Mouse (Mus musculus) heart, postnatal 4 days (tissue): ENCODE measurements around the gene Nipal3. TPM values are rescaled to one million over a fixed set of nuclear protein-coding genes. Genes with fewer than 3 reads are reported as not detected.

ENCODE experiments used
- microRNA-seq, 2 experiments: library from miRNA; unstranded; fragments of <30 nt; microRNA quantifications; one replicate each; pipeline ENCODE4 v1.2.0; 2021 to 2022
- total RNA-seq, 2 experiments: library from RNA; stranded (reverse); gene quantifications; 2 replicates each; pipeline ENCODE4 v1.2.3; 2021

Nipal3 gene
- total RNA-seq, 2 experiments from 2014 or later = 19.3 to 19.6 TPM

Small RNA genes within 50 kb of the gene (microRNA-seq; reads per million reads assigned to microRNA genes)
- gene Gm25317 = 0 reads per million in 2 experiments
- gene Mir700 = 402 to 561 reads per million in 2 experiments

Other genes starting within 250 kb of the Nipal3 start
- 100 to 1,000 TPM; 313 to 318 TPM for gene Clic4, start 222.2 kb downstream of the Nipal3 start, total RNA-seq
- gene Srrm1, start 141.7 kb downstream of the Nipal3 start, total RNA-seq = 100 to 1,000 TPM; 132 to 135 TPM
- gene Ncmap, start 96.8 kb downstream of the Nipal3 start, total RNA-seq = under 1 TPM; 0.62 to 0.77 TPM
- 10 to 100 TPM; 18.6 to 19.6 TPM for gene Rcan3, start 61.2 kb downstream of the Nipal3 start, total RNA-seq
- not detected for gene Stpg1, start 248 bp downstream of the Nipal3 start, total RNA-seq
- 1 to 10 TPM; 1.0 to 1.2 TPM for gene Grhl3, start 78.6 kb upstream of the Nipal3 start, total RNA-seq
- gene Ifnlr1, start 191.2 kb upstream of the Nipal3 start, total RNA-seq = 1 to 10 TPM; 2.3 to 3.2 TPM
- gene Il22ra1, start 233.1 kb upstream of the Nipal3 start, total RNA-seq = under 1 TPM; 0.20 to 0.24 TPM